Mouse (Mus musculus) A20 (cell line): ENCODE measurements around the gene Nectin2.

Experiments used
- DNase-seq: peaks from one replicate; pipeline ENCODE4 v3.0.0-alpha.2; 2011; ENCODE audit warnings: low read depth, low spot score

Gene Nectin2

DNA sequence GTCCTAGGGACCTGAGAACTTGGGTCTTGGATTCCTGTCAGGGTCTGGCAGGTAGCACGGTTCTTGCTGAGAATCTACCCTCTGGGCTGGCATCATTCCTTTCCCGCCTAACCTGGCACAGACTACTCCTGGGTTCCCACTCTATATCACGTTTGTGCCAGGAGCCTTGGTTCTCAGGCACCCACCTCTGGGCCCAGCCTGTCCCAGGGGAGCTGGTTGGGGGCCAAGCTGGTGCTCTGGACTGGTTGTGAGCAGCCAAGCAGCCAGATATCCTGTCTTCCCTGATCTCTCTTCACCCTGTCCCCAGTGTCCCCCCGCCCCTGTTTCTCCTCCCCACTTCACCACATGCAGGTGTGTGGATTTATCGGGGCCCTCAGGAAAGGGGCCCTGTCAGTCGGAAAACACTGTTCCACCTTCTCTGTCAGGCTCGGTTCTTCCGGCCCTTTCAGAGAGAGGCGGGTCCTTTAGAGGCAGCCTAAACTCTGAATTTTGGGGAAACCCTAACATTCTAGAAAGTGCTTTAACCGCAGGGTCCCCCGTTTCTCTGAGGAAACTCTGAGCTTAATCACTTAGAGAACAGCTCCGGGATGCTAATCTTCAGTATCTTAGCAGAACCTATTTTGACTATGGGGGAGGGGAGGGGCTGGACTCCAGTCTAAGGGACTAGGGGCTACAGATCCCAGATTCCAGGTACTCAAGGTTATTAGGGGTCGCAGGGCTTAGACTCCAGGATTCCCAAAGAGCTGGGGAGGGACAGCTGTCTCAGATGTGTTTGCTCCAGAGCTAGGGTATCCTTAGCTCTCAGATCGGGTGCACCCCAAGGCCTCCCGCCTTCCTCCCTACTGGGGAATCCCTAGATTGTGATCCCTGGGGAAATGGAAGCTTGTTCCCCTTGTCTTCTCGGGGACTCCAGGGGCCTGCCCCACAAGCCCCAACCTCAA lies 19.4 kb upstream of the Nectin2 start:
- DNase-seq = no peak

DNA sequence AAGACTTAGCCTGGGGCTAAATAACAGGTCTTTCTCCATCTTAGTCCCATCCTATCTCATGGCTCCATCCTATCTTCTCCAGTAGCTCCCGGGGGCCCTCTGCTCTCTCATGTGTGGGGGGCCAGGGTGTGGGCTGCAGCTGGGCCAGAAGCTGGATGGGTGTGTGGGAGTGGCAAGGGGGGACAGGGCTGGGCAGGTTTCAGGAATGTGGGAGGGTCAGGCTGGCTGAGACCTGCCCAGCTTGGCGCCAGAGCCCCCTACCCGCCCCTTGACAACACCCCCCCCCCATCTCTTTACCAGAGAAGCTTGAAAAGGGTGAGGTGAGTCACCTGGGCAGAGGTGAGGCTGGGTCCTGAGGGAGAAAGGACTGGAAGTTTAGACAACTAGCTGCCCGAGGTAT lies 18.7 kb upstream of the Nectin2 start:
- DNase-seq = no peak

DNA sequence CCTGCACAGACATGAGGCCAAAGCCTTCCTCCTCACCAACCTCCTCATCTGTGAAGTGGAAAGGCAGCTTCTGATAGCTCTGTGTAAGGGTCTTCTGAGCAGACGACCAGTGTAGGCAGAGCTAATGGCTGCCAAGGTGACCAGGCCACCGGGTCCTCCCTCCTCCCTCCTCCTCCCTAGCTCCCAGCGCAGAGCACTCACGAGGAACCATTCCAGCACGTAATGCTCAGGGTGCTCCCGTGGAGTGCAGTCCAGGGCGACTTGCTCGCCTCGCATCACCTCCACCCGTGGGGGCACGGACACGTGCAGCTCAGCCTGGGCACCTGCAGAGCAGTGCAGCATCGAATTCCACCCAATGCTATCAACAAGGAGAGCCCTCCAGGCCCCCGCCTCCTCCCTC lies 18.0 kb upstream of the Nectin2 start:
- no peak for DNase-seq

DNA sequence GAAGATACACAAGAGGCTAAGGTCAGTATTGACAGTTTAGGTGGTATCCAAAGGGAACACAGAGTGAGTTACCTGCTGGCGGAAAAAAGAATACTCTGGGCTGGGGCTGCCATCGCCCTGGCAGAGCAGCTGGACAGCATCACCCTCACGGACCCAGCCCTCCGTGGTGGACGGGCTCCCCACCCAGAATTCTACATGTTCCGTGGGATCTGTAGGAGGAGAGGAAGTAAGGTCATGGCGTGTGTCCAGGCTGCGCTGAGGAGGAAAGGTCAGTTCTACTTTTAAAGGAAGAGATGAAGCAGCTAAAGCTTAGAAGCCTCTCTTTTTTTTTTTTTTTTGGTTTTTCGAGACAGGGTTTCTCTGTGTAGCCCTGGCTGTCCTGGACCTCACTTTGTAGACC lies 14.3 kb upstream of the Nectin2 start:
- DNase-seq = no peak

DNA sequence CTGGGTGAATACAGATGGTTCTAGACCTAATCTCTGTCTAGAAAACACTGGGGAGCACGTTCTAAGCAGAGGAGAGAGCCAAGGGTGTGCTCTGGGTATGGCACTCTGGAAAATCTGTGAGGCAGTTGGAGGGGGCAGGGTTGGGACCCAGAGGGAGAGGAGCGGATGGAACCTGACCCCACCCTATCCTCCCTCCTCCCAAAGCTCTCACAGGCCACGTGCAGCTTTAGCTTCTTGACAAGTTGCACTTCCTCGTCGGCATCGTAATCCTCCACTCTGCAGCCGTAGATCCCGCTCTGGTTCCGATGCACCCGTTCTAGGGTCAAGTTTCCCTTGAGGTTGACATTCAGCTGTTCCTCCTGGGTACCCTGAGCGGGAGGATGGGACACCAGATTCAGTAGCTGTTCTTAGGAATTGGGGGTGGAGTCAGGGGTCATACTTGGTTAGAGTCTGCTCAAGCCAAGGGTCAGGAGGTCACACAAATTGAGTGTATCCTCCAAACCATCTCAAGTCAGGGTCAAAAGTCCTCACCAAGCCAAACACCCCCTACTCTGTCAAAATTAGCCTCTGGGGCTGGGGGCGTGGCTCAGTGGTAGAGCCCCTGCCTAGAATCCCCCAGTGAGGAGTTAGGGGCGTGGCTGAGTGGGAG lies 13.7 kb upstream of the Nectin2 start:
- DNase-seq = peak; percentile 54

DNA sequence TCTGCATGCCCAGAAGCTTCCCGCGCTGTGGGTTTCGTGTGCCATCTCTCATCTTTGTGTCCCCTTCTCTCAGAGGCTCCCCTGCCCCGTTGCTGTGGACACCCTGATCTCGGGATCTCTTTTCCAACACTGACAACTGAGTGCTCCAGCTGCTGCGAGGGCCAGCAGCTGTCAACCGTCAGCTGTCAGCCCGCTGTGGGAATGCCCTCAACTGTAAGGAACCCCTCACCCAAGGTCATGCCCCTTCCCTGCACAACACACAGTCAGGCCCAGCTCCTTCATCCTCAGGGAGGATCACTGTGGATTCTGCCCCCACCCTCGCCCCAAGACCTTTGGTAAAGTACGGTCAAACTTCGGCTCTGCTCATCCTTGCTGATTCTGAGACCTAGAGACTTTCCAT lies 12.0 kb upstream of the Nectin2 start:
- DNase-seq = no peak

DNA sequence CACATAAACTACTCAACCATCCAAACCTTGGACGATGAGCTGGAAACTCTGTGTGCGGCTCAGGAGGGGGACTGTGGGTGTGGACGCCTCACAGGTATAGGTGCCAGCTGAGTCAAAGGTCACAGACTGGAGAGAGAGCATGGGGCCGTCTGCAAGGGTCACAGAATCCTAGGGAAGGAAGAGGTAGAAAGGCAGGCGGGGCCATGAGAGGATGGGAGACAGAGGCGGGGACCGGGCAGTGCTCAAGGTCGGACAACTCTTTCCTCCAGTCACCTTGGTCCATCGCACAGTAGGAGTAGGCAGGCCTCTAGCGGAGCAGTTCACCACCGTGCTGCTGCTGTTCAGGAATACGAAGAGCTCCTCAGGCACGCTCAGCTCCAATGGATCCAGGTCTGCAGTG lies 9.7 kb upstream of the Nectin2 start:
- DNase-seq = no peak

DNA sequence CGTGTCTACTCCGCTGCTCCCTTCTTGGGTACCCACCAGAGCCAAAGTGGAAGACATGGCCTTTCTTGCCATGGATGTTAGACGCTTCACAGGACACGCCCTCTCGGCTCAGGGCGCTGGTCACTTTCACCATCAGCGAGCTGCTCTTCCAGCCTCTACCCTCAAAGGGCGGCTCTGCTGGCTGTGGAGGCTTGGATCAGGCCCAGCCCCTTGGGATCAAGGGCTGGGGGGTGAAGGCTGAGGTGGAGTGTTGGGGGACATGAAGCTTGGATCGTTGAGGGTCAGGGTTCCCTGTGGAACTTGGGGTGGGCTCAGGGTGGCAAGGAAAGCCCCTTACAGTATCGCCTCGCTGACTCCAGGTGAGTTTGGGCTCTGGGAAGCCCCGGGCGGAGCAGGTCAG lies 8.3 kb upstream of the Nectin2 start:
- no peak for DNase-seq

DNA sequence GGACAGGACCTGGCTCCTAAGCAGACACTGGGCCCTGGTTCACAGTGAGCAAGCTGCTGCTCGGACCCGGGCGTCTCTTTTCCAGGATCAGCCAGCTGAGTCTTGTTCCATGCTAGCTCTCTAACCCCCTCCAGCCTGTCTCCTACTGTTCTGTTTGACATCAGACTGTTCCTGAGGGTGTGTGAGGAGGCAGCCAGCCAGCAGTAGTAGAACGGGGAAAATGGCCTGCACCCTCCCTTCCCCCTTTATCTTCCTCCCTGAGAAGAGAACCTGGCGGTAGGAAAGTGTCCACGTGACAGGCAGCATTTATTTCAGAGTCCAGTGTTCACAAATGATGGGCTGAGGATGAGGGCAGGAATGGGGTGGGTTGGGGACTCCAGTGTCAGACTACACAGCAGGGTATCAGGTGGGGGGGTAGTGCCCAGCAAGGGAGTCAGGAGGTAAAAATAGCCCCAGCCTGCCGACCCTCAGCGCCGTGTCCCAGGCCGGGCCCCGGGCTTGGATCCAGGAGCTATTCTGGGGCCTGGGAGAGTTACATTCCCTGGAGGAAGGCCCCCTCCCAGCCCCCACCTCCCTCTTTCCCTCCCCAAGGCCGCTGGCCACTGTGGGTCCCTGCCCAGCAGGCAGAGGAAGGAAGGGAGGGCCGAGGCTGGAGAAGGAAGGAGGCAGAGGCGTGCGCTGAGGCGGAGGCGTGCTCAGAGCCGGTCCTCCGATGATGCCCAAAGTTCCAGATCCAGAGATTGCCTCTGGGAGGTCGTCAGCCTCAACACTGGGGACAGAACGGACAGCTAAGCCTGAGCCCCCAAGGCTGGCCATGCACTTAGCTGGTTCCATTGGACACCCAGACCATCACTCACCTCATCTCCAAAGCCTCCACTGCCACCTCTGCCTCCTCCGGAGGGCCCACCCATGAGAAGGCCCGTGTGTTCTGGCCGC lies 5.8 kb upstream of the Nectin2 start:
- DNase-seq = no peak

DNA sequence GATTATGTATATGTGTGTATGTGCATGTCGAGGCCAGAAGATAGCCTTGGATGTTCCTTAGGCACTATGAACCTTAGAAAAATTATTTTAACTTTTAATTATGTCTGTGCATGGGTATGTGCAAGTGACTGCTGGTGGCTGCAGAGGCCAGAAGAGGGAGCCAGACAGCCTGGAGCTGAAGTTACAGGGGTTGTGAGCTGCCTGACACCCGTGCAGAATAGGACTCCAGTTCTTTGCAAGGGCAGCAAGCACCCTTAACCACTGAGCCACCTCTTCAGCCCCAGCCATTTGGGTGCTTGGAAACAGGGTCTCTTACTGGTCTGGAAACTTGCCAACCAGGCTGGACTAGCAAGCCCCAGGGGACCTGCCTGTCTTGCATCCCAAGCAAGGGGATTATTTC lies 4.7 kb upstream of the Nectin2 start:
- no peak for DNase-seq

DNA sequence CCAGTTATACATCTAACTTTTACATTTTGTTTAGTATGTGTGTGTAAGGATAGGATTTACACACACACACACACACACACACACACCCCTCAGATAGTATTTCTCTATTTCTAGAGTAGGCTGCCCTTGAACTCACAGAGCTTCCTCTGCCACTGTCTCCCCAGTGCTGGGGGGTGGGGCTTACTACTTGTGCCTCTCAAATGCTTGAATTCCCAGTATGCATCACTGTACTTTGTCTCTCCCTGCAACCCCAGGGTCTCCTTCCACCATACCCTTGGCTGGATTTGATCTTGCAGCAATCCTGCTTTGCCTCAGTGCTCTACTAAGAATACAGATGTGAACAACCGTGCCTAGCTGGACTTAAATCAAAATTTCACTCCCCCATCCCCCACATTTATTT lies 3.8 kb upstream of the Nectin2 start:
- DNase-seq = no peak

DNA sequence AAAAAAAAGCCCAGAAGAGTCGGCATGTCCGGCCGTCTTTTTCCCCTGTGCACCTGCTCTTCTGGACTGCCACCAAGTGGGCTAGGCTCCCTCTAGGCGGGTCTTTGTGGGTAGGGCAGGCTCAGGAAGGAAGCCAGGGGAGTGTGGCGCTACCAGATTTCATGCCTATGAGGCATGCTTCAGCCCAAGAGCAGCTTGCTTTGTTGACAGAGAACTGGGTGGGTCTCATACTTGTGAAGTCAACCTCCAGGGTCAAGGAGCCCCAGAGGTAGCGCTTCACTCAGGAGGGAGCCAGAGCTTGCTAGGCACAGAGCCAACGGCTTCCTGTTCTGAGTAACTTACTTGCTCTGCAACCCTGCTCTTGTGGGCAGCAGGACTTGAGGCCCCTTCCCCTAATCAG lies 3.3 kb upstream of the Nectin2 start:
- no peak for DNase-seq

DNA sequence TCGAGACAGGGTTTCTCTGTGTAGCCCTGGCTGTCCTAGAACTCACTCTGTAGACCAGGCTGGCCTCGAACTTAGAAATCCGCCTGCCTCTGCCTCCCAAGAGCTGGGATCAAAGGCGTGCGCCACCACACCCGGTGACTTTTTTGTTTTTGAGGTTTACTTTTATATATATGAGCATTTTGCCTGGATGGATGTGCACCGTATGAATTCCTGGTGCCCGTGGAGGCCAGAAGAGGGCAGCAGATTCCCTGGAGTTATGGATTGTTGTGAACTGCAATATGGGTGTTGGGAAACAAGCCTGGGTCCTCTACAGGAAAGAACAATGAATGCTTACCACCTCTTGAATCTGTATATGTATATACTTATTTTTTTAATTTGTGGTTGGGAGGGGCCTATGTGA lies 2.4 kb upstream of the Nectin2 start:
- no peak for DNase-seq

DNA sequence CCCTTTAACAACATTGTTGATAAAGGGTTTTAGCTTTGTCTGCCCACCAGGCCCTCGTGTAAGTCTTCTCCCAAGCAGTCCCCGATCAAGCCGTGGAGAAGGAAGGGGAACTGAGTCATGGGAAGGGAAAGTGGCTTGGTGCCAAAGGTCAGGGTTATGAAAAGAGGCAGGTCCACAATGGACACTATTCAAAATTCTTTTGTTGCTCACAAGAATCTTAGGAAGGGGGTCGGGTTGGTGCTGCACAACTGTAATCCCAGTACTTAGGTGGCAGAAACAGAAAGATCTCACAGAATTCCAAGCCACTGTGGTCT lies 744 bp upstream of the Nectin2 start:
- no peak for DNase-seq

DNA sequence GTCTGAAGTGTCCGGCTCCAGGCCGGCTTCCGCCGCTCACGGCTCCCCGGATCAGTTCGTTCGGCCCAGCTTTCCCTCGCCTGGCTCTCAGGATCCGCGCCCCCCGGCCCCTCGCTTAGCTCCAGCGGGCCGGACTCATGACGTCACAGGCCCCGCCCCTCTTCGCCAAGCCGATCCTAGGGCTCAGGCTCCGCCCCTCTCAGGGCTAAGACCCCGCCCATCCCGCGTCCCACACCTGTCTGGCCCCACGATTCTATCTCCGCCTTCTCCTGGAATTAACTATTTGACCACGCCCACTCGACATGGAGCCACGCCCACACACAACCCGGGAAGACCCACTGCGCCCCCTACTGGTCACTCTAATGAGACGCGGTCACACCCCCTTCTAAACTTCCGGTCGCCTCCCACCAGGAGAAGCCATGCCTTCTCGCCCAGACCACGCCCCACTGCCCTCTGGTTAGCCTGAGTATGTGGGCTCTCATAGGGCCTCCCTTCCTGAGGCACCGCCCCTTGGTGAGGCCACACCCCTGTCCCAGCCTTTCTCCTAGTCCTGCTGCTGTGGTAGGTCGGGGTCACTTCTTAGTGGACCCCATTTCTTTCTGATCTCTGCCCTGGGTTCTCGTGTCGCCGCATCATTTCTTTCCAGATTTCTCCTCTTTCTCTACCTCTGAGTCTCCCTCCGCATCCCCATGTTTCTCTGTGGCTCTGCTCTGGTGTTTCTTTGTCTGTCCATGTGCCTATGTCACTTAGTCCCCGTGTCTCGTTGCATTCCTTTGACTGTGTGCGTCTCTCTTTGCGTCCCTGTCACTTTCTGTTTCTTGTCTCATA lies 680 bp downstream of the Nectin2 start:
- DNase-seq = peak; percentile 99

DNA sequence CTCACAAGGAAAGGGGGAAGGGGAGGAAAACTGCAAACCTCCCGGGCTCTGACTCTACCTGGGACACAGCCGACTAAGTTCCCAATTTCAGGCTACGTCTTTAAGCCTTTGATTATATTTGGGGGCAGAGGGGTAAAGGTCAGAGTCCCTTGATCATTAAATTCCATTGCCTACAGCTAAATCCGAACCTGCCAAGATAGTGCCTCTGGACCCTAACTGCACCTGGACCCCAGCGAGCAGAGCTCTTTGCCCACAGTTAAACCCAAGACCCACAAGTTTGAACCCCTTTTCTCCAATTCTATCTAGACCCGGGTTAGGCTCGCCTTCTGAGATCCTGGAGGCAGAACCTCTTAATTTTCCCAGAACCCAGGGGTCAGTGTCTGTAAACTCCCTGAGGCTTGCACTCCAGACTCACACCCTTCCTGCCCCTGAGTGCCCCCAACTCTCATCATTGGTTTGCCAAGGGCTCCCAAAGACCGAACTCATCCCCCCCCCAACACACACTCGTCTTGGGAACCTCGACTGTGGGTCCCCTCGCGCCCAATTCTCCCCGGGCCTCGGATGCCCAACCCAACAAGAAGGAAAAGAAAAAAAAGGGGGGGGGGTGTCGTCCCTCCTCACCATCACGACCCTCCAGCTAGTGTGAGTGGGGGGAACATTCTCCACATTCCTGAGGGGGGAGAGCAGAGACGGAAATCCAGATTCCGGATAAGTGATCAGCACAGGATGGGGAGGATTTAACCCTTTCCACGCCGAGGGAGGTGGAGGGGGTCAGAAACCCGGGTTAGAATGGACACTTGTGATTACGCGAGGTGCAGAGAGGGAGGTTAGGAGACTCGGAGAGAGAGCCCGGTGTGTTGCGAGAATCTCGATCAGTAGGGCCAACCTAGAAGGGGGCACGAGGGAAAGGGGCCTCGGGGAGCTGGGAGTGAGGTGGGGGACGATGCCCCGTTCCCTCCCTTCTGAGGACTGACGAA lies 1.8 kb downstream of the Nectin2 start:
- DNase-seq = no peak

DNA sequence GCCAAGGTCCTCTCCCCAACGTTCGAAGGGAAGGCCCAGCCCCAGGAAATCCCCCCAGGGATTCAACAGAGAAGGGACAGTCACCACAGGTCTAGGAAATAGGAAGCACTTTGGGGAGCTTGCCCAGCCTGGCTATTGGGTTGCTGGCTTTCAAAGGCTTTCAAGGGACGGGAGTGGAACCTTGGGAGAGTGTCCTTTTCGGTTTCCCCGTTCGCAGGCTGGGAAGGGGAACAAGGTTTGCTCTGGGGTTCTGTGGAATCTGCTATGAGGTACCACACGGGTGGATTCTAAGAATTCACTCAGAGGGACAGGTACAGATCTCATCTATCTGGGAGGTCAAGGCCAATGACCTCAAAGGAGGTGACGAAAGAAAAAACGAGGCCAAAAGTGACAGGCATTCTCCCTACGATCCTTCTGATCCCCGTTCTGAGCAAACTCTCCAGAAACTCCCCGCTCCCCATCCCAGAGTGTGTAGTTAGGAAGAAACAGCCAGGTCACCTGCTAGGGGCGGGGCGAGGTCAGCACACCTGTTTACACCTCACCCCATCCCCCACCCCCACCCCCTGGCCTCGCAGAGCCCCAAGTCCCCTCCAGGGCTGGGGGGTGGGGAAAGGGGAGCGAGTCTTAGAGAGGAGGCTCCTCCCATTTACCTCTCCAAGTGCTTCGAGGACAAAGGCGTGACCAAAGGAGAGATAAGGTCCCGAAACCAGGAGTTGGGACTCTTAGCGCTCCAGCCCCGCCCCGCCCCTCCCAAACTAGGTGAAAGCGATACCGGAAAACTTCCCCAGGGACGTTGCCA lies 2.7 kb downstream of the Nectin2 start:
- no peak for DNase-seq

DNA sequence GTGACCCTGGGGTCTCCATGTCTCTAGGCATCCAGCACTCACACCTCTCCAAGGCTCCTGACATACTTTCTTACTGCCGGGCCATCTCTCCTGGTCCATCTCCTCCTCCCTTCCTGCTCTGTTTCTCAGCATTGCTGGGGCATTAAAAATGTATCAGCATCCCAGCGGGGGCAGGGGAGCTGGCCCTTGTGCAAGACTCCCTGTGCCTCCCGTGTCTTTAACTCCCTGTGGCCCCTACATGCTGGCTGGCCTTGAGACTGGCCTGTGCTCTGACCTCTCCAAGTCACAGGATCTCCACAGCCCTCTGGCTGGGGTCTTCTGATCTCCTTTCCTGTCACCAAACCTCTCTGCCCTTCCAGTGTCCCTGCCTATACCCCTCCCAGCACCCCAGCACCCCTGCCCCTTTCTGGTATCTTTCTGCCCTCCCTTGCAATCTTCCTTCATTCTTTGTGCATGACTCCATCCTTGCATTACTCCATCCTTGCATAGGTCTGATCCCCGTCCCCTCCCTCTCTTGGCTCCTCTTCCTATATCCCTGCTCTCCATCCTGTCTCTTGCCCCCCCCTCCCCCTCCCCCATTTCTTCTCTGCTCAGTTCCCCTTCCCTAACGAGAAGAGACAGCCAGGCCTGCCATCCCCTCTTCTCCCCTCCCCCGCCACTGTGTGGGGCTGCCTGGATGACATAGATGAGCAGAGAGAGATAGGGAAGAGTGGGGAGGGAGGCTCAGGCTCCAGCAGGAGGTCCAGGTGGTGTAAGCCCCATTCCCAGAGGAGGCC lies 3.7 kb downstream of the Nectin2 start:
- DNase-seq = no peak

DNA sequence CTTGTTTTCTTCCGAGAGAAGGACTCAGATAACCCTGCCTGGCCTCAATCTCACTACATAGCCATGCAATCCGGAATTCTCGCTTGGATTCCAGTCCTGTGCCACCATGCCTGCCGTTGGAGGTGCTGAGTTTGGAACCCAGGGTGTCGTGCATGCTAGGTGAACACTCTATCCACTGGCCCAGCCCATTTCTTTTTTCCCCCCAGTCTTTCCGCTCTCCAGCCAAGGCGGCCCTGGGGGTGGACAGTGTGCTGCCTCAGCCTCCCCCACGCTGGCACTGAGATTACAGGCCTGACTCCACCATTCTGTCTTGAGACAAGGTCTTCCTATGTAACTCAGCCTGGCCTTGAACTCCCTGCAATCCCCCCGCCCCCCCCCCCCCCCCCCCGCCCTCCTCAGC lies 4.3 kb downstream of the Nectin2 start:
- DNase-seq = no peak
